Mouse (Mus musculus) liver, adult (tissue): ENCODE data around the gene Mtmr10.
A peak's percentile ranks its signal among the peaks of the same experiment; 100 is the strongest.

Experiments used
- GATA4 ChIP-seq: IDR thresholded peaks from 2 replicates; pipeline ENCODE4 v1.6.1; 2014; ENCODE audit warnings: mild to moderate bottlenecking, low read length; ENCODE audit not compliant: insufficient replicate concordance

Mtmr10 gene

GRCm38 (mm10) chr7:64373830-64374562 is 86.5 kb downstream of the Mtmr10 start, which contains the start of gene Fan1:
TSS of gene Fan1 (minus strand) at chr7:64374095.
- TF ChIP-seq GATA4: peak; percentile 45; the same call in 1 of the 2 replicates
